Mouse (Mus musculus) myocyte (in vitro differentiated cells): ENCODE measurements around the gene Sh2d7. TPM values are rescaled to one million over a fixed set of nuclear protein-coding genes. Genes with fewer than 3 reads are reported as not detected.
"Not testable (repeated sequence)": the region's sequence is repeated elsewhere in the genome, so short reads cannot be mapped to it uniquely, and the experiment has no call there.

Experiments used
- H3K27me3 ChIP-seq: one replicate; pipeline ENCODE4 v1.6.1; 2011; ENCODE audit not compliant: control insufficient read depth, insufficient read depth, insufficient read length
- H3K36me3 ChIP-seq: one replicate; pipeline ENCODE4 v1.6.1; 2011; ENCODE audit not compliant: control insufficient read depth, insufficient read depth
- H3K4me2 ChIP-seq: one replicate; pipeline ENCODE4 v1.6.1; 2011; ENCODE audit warnings: low read depth, control low read depth
- H3K4me3 ChIP-seq: one replicate; pipeline ENCODE4 v1.5.1; 2011; ENCODE audit warnings: mild to moderate bottlenecking, control low read depth, moderate library complexity
- H3K79me2 ChIP-seq: one replicate; pipeline ENCODE4 v1.6.1; 2011; ENCODE audit not compliant: control insufficient read depth, insufficient read depth
- H3ac ChIP-seq: one replicate; pipeline ENCODE4 v1.6.1; 2011; ENCODE audit not compliant: control insufficient read depth, insufficient read length
- CEBPB ChIP-seq: IDR thresholded peaks from 2 replicates; pipeline ENCODE4 v1.6.1; 2011; ENCODE audit warnings: mild to moderate bottlenecking, moderate library complexity; ENCODE audit not compliant: poor library complexity, insufficient read depth, severe bottlenecking
- E2F4 ChIP-seq: IDR thresholded peaks from one replicate; pipeline ENCODE4 v1.6.1; 2011; ENCODE audit warnings: mild to moderate bottlenecking, control low read depth, moderate library complexity; ENCODE audit not compliant: insufficient read depth
- MAX ChIP-seq: IDR thresholded peaks from one replicate; pipeline ENCODE4 v1.6.1; 2011; ENCODE audit warnings: low read depth, mild to moderate bottlenecking, control low read depth
- MYOD1 ChIP-seq, 3 experiments: IDR thresholded peaks; one replicate each; pipeline ENCODE4 v1.6.1; 2011; ENCODE audit warnings: control low read depth in 2 of 3, low read depth in 2 of 3, mild to moderate bottlenecking in 2 of 3, moderate library complexity in 1 of 3; ENCODE audit not compliant: insufficient read length in 2 of 3, control insufficient read depth in 1 of 3
- MYOG ChIP-seq, 3 experiments: IDR thresholded peaks; one replicate each; pipeline ENCODE4 v1.6.1; 2011; ENCODE audit warnings: control low read depth in 2 of 3, low read depth in 2 of 3, mild to moderate bottlenecking in 2 of 3; ENCODE audit not compliant: insufficient read length in 2 of 3, control insufficient read depth in 1 of 3, insufficient read depth in 1 of 3
- POLR2A ChIP-seq: IDR thresholded peaks from one replicate; pipeline ENCODE4 v1.6.1; 2011; ENCODE audit warnings: low read depth, mild to moderate bottlenecking, control low read depth, moderate library complexity; ENCODE audit not compliant: insufficient read length
- POLR2AphosphoS2 ChIP-seq: IDR thresholded peaks from one replicate; pipeline ENCODE4 v1.6.1; 2011; ENCODE audit warnings: low read depth, control low read depth; ENCODE audit not compliant: insufficient read length
- REST ChIP-seq: IDR thresholded peaks from one replicate; pipeline ENCODE4 v1.6.1; 2011; ENCODE audit warnings: mild to moderate bottlenecking, control low read depth, moderate library complexity; ENCODE audit not compliant: insufficient read depth, insufficient read length
- SRF ChIP-seq: IDR thresholded peaks from one replicate; pipeline ENCODE4 v1.6.1; 2011; ENCODE audit warnings: low read depth; ENCODE audit not compliant: control insufficient read depth, insufficient read length
- TCF12 ChIP-seq: IDR thresholded peaks from one replicate; pipeline ENCODE4 v1.6.1; 2011; ENCODE audit warnings: mild to moderate bottlenecking, control low read depth; ENCODE audit not compliant: poor library complexity, insufficient read depth, severe bottlenecking
- TCF3 ChIP-seq: IDR thresholded peaks from one replicate; pipeline ENCODE4 v1.6.1; 2011; ENCODE audit warnings: low read depth, control low read depth; ENCODE audit not compliant: insufficient read length
- USF1 ChIP-seq: IDR thresholded peaks from one replicate; pipeline ENCODE4 v1.6.1; 2011; ENCODE audit warnings: low read depth, mild to moderate bottlenecking, control low read depth, moderate library complexity
- polyA plus RNA-seq: library from polyadenylated mRNA; unstranded; fragments of >200 nt; fragmentation: generic; extraction: Trizol; gene quantifications from one replicate; pipeline ENCODE4 v1.2.1, GENCODE M21; 2012; ENCODE audit warnings: missing spikeins

Sh2d7 gene
- polyA plus RNA-seq, 1 experiment: not detected

GRCm38 (mm10) chr9:54583712-54584111 is 44.9 kb downstream of the Sh2d7 start:
- TF ChIP-seq MYOG (IDR thresholded peaks at IDR 0.05; ENCODE audit: control insufficient read depth in 1 of 3, insufficient read depth in 1 of 3, insufficient read length in 2 of 3, low read depth in 2 of 3): no peak
- TF ChIP-seq E2F4: no peak
- no peak for TF ChIP-seq TCF3
- TF ChIP-seq POLR2A: no peak
- no peak for TF ChIP-seq SRF
- TF ChIP-seq MAX: no peak
- TF ChIP-seq POLR2AphosphoS2: no peak
- TF ChIP-seq CEBPB: no peak
- TF ChIP-seq USF1: no peak
- TF ChIP-seq REST: no peak
- no peak for TF ChIP-seq TCF12
- no peak for TF ChIP-seq MYOD1 (IDR thresholded peaks at IDR 0.05; ENCODE audit: control insufficient read depth in 1 of 3, insufficient read length in 2 of 3, low read depth in 2 of 3)
- Histone ChIP-seq H3K36me3 (no peaks in the 10 kb centered on the region), H3K27me3 (no peaks in the 10 kb centered on the region), H3K4me3 (no peak overlapping the region), H3ac (no peak overlapping the region), H3K4me2 (no peak overlapping the region), H3K79me2 (peaks cover 23% of the 10 kb centered on the region)

- H3K4me2 ChIP-seq, H3K27me3 ChIP-seq: not testable (repeated sequence)
- peaks cover 27% of the 10 kb centered on the region for H3K79me2 ChIP-seq
These were observed 45.3 kb downstream of the Sh2d7 start for GRCm38 (mm10) chr9:54584127-54584526.

GRCm38 (mm10) chr9:54585839-54586198 is 47.0 kb downstream of the Sh2d7 start:
- Histone ChIP-seq H3ac (peak overlapping the region; percentile 91), H3K27me3 (no peaks in the 10 kb centered on the region), H3K79me2 (peaks cover 37% of the 10 kb centered on the region), H3K4me3 (peak overlapping the region; percentile 64), H3K36me3 (peaks cover 8% of the 10 kb centered on the region), H3K4me2 (peak overlapping the region; percentile 78)
- TF ChIP-seq E2F4 (no peak), CEBPB (no peak)

More at GRCm38 (mm10) chr9:54584127-54584526, 45.3 kb downstream of the Sh2d7 start:
- H3K36me3 ChIP-seq, H3K4me3 ChIP-seq, H3ac ChIP-seq: not testable (repeated sequence)

GRCm38 (mm10) chr9:54586199-54587061 is 47.6 kb downstream of the Sh2d7 start, which contains the start of gene Idh3a:
Gene Idh3a (plus strand): TSS chr9:54586334.
- TF ChIP-seq MYOD1 (IDR thresholded peaks at IDR 0.05; ENCODE audit: control insufficient read depth in 1 of 3, insufficient read length in 2 of 3, low read depth in 2 of 3) (peak in 1 of 3 experiments; percentile 42), CEBPB (no peak), E2F4 (no peak), POLR2AphosphoS2 (peak; percentile 96), POLR2A (peak; percentile 99), TCF3 (no peak), USF1 (no peak), SRF (no peak), TCF12 (no peak), MAX (no peak), MYOG (IDR thresholded peaks at IDR 0.05; ENCODE audit: control insufficient read depth in 1 of 3, insufficient read depth in 1 of 3, insufficient read length in 2 of 3, low read depth in 2 of 3) (peak in 2 of 3 experiments; percentile 8 to 37), REST (peak; percentile 27)
- H3K4me2 ChIP-seq: peak within 1 kb of the TSS; percentile 96
- H3K4me3 ChIP-seq: peak within 1 kb of the TSS; percentile 64
- peak within 1 kb of the TSS; percentile 91 for H3ac ChIP-seq
- peaks cover 10% of the 10 kb centered on the region for H3K36me3 ChIP-seq
- peaks cover 38% of the 10 kb centered on the region for H3K79me2 ChIP-seq
- H3K27me3 ChIP-seq: no peaks in the 10 kb centered on the region

GRCm38 (mm10) chr9:54587863-54588262 is 49.1 kb downstream of the Sh2d7 start:
- H3K36me3 ChIP-seq: peaks cover 15% of the 10 kb centered on the region
- no peaks in the 10 kb centered on the region for H3K27me3 ChIP-seq
- TF ChIP-seq CEBPB: no peak
- no peak for TF ChIP-seq MAX
- TF ChIP-seq USF1: no peak
- TF ChIP-seq SRF: no peak
- no peak for TF ChIP-seq TCF12
- TF ChIP-seq E2F4: no peak
- no peak for TF ChIP-seq REST
- TF ChIP-seq TCF3: no peak
- TF ChIP-seq MYOD1 (IDR thresholded peaks at IDR 0.05; ENCODE audit: control insufficient read depth in 1 of 3, insufficient read length in 2 of 3, low read depth in 2 of 3): no peak
- no peak for TF ChIP-seq POLR2A
- TF ChIP-seq MYOG (IDR thresholded peaks at IDR 0.05; ENCODE audit: control insufficient read depth in 1 of 3, insufficient read depth in 1 of 3, insufficient read length in 2 of 3, low read depth in 2 of 3): no peak
- no peak for TF ChIP-seq POLR2AphosphoS2
- no peak overlapping the region for H3ac ChIP-seq
- H3K4me3 ChIP-seq: peak overlapping the region; percentile 64
- peaks cover 38% of the 10 kb centered on the region for H3K79me2 ChIP-seq
- peak overlapping the region; percentile 96 for H3K4me2 ChIP-seq

- not testable (repeated sequence) for H3ac ChIP-seq, H3K4me3 ChIP-seq
- H3K36me3 ChIP-seq: peaks cover 51% of the 10 kb centered on the region
These were observed 54.9 kb downstream of the Sh2d7 start for GRCm38 (mm10) chr9:54593652-54594051.

More at GRCm38 (mm10) chr9:54593652-54594051, 54.9 kb downstream of the Sh2d7 start:
- not testable (repeated sequence) for H3K4me2 ChIP-seq, H3K27me3 ChIP-seq
- H3K79me2 ChIP-seq: peaks cover 15% of the 10 kb centered on the region
